Mouse (Mus musculus) retina, postnatal 1 day (tissue): ENCODE measurements around the gene Hist1h2ac.
A peak's percentile ranks its signal among the peaks of the same experiment; 100 is the strongest.

Experiments used
- DNase-seq: peaks from one replicate; pipeline ENCODE4 v3.0.0-alpha.2; 2012

The Hist1h2ac gene

GRCm38 (mm10) chr13:23699767-23700166, 16.0 kb upstream of the Hist1h2ac start:
- no peak for DNase-seq

GRCm38 (mm10) chr13:23698996-23699395, 15.2 kb upstream of the Hist1h2ac start:
- DNase-seq = peak; percentile 72

GRCm38 (mm10) chr13:23698300-23698693, 14.5 kb upstream of the Hist1h2ac start, which contains the start of gene Hist1h4c:
TSS of gene Hist1h4c (minus strand) at chr13:23698454.
- DNase-seq = peak; percentile 100

GRCm38 (mm10) chr13:23697491-23698299, 13.9 kb upstream of the Hist1h2ac start:
- DNase-seq = peak; percentile 83

GRCm38 (mm10) chr13:23696061-23696474, 12.3 kb upstream of the Hist1h2ac start:
- no peak for DNase-seq

- DNase-seq = no peak
Observed at GRCm38 (mm10) chr13:23695514-23695913, 11.8 kb upstream of the Hist1h2ac start, which contains the start of gene Hist1h1t. TSS of gene Hist1h1t (plus strand) at chr13:23695814.

- DNase-seq = no peak
Observed at GRCm38 (mm10) chr13:23694956-23695355, 11.2 kb upstream of the Hist1h2ac start.

- DNase-seq = no peak
Observed at GRCm38 (mm10) chr13:23693856-23694440, 10.2 kb upstream of the Hist1h2ac start.

GRCm38 (mm10) chr13:23689459-23689858, 5.7 kb upstream of the Hist1h2ac start:
- DNase-seq = no peak

- DNase-seq = no peak
Observed at GRCm38 (mm10) chr13:23688956-23689355, 5.2 kb upstream of the Hist1h2ac start.

- no peak for DNase-seq
Observed at GRCm38 (mm10) chr13:23687907-23688306, 4.2 kb upstream of the Hist1h2ac start.

GRCm38 (mm10) chr13:23687181-23687580, 3.4 kb upstream of the Hist1h2ac start:
- DNase-seq = no peak

GRCm38 (mm10) chr13:23685966-23686365, 2.2 kb upstream of the Hist1h2ac start:
- DNase-seq = no peak

- DNase-seq = peak; percentile 48
Observed at GRCm38 (mm10) chr13:23685121-23685861, 1.5 kb upstream of the Hist1h2ac start.

- peak; percentile 92 for DNase-seq
Observed at GRCm38 (mm10) chr13:23684295-23684945, 672 bp upstream of the Hist1h2ac start.

GRCm38 (mm10) chr13:23682947-23683754, 597 bp downstream of the Hist1h2ac start:
- DNase-seq = peak; percentile 46

GRCm38 (mm10) chr13:23682623-23682946, 1.2 kb downstream of the Hist1h2ac start:
- no peak for DNase-seq

GRCm38 (mm10) chr13:23681990-23682582, 1.7 kb downstream of the Hist1h2ac start:
- DNase-seq = peak; percentile 11

GRCm38 (mm10) chr13:23662536-23662935, 21.2 kb downstream of the Hist1h2ac start:
- no peak for DNase-seq

- no peak for DNase-seq
Observed at GRCm38 (mm10) chr13:23659636-23660366, 23.9 kb downstream of the Hist1h2ac start.
